Mouse (Mus musculus): ENCODE results near the gene Kcnj4.

DNA sequence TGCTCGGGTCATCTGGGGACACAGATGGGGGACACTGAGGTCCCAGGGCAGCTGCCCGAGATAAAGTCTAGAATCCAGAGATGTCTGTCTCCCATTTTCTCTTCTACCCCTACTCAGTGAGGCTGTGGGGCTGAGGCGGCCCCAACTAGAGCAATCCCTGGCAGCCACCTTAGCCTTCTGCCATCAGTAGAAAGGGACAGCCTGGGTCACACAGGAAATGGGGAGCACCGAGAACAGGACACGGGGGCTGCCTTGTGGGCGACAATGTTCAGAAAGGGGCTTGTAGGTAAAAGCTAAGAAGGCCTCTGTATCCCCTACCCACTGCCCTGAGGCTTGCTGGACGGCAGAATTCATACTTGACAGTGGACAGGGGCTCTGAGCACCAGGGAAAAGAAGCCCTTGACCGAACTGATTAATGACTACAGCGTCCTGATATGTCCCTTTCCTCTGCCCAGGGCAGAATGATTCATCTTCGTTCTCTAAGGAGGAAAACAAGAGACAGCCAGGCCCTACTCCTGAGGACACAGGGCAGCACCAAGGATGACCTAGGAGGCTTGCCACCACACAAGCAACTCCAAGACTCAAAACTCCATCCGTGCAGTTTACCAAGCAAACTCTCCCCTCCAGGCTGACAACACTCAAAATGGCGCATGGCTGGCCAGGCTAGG lies 67.4 kb downstream of the Kcnj4 start:
- TF ChIP-seq FLI1 (IDR thresholded peaks at IDR 0.05; ENCODE audit: low read length): no peak
- TF ChIP-seq GATA1 (IDR thresholded peaks at IDR 0.05; ENCODE audit: borderline replicate concordance, low read length): no peak
